Mouse (Mus musculus): ENCODE results near the gene Ankrd13d.

Gene Ankrd13d

GRCm38 (mm10) chr19:4301735-4302651, 19.1 kb upstream of the Ankrd13d start:
- no peak for DNase-seq (ENCODE audit: low spot score)

DNA sequence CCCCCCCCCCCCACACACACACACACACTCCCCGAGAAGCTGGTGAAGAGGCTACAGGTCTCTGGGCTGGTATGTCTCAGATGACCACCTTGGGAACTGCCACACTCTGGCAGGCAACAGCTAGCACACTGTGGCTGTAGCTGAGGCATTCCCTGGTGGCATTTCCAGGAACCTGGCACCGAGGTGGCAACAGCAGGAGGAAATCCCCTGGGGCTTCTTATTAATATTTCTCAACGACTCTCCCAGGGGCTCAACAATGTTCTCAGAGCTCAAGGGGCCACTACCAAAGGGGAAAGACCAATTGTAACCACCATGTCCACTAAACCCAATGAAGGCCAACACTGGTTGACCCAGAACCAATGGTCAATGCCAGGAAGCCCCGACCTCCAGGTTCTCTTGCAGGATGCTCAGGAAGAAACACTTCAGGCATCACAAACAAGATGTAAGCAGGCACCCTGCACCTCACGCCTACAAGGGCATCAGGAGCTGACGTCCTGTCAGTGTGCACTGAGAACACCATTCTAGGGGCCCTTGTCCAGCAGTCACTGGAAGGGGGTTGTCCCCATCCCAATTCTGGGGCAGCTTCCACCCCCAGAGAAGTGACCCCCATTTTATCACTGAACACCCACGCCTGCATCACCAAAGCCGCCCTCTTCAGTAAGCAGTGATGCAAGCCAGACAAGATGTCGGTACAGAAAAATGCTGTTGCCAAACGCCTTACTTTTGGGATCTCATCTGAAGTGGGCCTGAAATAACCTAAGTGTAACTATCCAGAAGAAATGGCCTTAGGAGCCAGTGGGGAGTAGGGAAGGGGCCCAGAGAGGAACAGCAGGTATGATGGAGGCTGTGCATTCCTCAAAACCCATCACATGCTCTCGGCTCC, 18.2 kb upstream of the Ankrd13d start:
- DNase-seq (ENCODE audit: low spot score), result no peak

DNA sequence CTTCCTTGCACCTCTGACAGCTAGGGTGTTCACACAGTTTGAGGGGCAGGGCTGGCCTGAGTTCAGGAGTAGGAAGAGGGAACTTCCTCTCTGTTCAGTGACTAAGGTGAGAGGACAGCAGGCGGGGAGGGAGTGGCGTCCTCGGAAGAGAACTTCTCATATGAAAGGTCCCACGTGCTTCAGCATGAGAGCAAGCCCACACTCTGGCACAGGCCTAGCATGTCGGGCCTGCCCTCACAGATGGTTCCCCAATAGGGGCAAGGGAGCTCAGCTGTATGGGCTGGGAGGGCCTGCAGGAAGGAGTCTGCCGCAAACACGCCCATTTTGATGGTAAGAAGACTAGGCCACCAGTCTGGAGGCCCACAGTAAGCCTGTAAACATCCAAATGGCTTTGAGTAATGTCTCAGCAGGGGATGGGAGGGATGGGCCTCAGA, 17.4 kb upstream of the Ankrd13d start:
- no peak for DNase-seq (ENCODE audit: low spot score)

DNA sequence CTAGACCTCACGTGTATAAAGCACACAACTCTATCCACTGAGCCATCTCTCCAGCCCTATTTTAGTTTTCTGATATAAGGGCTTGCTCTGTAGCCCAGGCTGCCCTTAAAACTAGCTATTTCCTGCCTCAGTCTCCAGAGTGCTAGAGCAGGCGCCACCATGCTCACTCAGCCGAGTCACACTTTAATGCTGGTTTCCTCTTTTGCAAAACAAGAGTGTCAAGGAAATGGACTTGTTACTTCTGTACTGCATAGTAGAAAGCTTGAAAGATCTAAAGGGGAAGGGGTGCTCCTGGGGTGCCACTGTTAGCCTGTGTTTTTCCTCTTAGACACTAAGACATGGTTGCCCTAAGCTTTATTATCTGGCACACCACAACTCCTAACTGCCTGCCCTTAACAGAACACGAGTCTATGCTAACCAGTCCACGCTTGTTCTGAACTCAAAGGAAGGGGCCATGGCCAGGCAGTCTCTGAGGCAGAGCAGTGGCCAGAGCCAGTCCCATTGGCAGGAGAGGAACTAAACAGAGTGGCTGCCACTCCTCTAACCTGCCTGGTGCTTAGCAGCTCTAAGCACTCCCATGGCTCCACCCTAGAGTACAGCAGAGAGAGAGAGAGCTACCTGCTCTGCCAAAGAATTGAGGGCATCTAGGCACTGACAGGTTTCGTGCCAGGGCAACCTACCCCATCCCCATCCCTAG, 16.8 kb upstream of the Ankrd13d start:
- DNase-seq (ENCODE audit: low spot score), result no peak

- DNase-seq (ENCODE audit: low spot score), result no peak
Observed at GRCm38 (mm10) chr19:4299126-4299525, 16.2 kb upstream of the Ankrd13d start.

DNA sequence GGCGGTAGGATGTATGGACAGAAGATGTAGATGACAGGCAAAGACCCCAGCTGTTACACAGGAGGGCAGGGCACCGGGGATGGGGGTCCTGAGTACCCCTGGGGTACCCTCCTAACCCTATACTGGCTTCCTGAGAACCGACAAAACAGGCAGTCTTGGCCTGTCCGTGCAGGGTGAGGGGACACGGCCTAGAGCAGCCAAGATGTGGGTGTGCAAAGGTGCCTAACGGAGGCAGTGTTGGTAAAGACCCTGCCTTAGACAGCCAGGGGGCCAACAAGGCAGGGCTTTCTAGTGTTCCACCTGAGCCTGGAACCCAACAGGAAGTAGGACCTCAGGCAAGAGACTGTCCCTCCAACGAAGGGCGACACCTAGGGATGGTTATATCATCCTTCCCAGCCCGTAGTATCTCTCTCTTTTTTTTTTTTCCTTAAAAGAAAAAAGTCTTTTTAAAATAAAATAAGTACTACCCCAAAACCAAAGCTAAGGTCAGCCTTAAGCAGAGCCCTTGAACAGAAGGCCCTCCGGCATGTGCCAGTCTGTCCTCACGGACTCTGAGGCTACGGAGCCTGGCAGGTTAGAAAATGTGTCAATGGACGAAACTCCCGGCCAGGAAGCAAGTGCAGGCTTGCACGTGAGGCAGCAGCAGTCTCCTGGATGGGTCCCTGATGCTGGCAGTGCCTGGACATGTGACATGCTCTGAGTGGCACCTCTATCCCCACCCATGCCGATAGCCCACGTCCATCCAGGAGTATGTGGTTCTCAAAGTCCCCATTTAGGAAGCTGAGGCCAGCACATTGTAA, 15.6 kb upstream of the Ankrd13d start:
- no peak for DNase-seq (ENCODE audit: low spot score)

GRCm38 (mm10) chr19:4297851-4298250, 14.9 kb upstream of the Ankrd13d start:
- DNase-seq (ENCODE audit: low spot score), result no peak

GRCm38 (mm10) chr19:4296611-4297010, 13.7 kb upstream of the Ankrd13d start:
- no peak for DNase-seq (ENCODE audit: low spot score)

DNA sequence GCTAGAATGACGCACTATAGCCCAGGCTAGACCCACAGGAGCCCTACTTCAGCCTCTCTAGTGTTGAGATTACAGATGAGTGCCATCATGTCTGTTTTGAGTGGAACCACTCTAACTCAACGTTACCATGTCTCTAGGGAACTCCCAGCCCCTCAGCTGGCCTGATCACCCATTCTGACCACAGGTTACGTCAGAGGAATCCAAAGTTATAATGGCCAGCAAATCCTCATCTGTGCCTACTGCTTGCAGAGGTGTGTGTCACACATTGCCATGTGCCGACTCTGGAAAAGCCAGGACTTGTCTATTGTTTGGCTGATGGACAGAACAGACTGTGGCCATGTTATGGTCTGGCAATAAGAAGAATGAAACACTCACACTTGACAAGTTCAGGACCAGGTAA, 12.5 kb upstream of the Ankrd13d start:
- DNase-seq (ENCODE audit: low spot score), result no peak

DNA sequence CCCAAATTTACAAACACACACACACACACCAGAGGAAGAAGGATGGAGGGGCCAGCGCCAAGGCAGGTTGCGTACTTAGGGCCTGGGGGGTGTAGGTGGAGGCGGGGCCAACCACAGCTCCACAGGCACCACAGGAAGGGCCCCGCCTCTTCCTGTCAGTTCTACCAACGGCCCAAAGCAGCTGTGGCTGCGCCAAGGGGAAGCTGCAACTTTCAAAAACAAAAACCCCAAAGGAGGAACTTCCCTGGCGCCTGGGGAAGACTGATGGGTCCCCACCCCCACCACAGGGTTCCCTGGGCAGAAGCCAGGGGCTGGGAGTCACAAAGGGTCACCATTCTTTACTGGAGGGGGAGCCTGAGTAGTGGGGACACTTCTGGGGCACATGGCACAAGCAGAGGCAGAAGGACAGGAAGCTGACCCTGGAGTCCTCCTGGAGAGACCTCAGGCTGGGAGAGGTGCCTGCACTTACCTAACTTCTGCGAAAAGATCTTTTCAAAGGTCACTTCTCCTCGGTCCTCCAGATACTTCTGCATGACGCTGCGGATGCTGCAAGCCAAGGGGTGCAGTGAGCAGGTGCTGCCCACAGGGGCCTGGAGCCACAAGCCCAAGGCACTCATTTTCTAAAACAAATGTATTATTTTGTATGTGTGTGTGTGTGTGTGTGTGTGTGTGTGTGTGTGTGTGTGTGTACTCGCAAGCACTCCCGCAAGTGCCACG, 11.6 kb upstream of the Ankrd13d start:
- DNase-seq (ENCODE audit: low spot score), result no peak

GRCm38 (mm10) chr19:4291161-4291560, 8.2 kb upstream of the Ankrd13d start:
- DNase-seq (ENCODE audit: low spot score), result no peak

DNA sequence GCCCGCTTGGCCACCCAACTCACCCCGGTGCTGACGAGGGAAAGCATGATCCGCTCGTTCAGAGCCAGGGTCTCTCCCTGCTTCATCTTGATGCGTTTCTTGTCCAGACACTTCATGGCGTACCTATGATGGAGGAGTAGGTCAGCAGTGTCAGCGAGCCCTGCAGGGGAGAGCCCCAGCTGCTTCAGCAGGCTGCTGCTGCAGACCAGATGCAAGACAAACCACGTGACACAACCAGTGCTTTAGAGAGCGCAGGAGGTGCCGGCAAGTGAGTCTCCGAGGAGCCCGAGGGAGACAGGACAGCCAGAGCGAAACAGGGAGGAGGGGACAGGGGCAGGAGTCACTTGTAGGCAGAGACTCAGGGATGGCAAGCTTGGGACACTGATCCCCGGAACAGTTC, 7.8 kb upstream of the Ankrd13d start:
- DNase-seq (ENCODE audit: low spot score), result no peak

DNA sequence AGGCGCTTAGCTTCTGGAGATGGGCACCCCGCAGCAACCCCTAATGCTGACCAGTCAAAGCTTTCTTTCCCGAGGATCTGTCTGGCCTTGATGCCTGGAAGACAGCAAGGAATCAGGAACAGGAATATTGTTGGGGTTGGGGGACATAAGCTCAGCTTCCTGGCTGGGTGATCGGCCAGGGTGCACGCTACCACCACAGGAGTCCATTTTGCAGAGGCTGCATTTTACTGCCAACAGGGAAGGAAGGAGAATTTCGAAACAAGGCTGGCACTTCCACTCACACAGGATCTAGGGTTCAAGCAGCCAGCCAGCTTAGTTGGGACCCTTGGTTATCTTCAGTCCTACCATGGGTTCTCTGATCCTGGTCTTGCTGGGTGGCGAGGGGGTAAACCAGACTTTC, 716 bp upstream of the Ankrd13d start:
- no peak for DNase-seq (ENCODE audit: low spot score)

DNA sequence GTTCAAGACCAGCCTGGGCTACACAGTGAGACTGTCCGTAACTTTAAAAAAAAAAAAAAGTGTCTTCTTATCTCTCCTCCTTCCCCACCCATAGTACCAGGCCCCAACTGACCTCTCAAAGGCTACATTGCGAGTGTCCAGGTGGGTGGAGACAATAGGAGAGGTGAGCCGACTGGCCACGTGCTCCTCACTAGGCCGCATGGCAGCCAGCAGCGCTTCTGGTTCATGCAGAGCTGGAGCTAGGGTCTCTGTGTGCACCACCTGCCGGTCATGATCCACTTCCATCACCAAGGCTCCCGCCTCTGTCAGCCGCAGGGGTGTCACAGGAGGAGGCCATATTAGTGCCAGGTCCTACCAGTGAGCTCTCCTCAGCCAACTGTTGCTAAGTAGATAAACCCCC, 2.5 kb downstream of the Ankrd13d start:
- DNase-seq (ENCODE audit: low spot score), result no peak

- no peak for DNase-seq (ENCODE audit: low spot score)
Observed at GRCm38 (mm10) chr19:4279487-4279886, 3.5 kb downstream of the Ankrd13d start.

DNA sequence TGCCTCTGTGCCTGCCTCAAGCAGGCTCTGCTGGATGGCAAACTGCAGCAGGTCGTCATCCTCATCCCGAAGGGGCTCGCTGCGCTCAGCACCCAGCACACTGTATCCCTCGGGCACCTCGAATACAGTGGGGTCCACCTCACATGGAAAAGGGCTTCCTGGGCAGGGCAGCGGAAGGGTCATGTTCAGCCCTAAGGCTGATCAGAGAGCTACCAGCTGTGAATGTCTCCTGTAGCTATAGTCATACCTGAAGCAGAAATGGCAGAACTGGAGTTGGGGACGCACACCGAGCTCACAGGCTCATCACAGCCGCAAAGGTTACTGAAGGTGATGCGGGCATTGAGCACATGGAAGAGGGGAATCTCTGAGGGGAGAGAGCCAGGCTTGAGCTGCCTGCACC, 12.0 kb downstream of the Ankrd13d start:
- no peak for DNase-seq (ENCODE audit: low spot score)

DNA sequence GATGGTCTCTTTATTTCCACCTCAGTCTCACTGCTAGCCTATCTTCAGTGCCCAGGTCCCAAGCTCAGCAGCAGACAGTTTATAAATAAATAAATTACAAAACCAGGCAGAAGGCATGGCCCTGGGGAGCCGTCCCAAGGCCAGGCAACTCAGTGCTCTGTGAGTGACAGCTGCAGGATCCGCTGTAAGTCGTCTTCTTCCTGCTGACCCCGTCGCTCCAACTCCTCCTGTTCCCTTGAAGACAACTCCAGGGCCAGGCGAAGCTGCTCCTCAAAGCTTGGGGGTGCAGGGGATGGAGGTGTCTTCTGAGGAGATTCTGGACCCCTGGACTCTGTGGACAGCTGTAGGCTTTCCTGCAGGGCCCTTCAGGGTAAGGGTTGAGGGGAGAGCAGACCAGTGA, 12.8 kb downstream of the Ankrd13d start:
- no peak for DNase-seq (ENCODE audit: low spot score)

DNA sequence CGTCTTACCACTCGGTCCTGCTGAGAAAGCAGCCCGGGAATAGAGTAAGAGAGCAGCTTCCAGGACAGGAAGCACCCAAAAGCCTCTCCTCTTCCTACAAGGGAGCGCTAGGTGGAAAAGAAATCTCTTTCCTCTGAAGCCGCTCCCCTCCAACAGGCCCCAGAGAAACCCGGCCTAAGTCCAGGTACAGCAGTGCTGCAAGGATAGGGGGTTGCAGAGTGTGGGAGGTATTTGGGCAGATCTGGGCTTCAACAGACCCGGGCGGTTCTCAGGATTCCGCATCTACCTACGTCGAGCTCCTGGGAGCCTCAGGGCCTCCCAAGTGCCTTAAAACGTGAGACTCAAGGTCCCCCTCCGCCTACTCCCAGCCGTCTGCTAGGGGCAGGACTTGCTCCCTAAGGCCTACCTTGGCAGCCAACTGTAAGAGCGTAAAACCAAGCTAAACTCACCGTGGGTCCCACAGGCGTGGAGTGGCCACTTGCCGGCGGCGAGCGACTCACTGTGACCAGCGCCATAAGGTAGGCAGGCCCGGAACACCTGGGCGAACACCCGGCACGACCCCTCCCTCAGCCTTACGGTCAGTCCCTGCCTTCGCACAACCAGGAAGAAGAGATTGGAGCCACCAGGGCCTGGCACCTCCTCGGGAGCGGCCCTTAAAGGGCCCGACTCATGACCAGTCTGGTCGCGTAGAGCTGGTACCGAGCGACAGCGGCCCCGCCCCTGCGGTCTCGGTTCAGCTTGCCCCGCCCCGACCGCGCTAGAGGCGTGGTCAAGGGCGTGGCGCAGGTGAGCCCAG, 14.2 kb downstream of the Ankrd13d start, which contains the start of gene Ssh3:
Gene Ssh3, minus strand, starts transcription at position 615 of the 796 bp plus-strand sequence.
- peak; percentile 44 for DNase-seq (ENCODE audit: low spot score)

DNA sequence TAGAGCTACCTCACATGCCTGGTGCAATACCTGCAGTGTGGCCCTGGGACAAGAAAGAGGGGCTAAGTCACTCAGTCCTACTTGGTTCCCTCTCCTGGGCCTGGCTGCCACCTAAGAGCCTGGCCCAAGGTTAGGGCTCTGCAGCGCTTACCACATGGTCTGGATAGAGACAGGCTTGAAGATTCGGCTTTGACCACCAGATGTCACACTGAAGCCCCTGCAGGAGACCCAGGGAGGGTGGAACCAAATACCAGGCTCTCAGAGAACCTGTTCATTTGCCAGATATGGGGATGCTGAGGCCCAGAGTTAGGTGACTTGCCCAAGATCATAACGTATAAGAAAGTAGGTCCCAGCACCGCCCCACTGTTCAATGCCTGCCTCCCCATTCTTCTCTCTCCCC, 17.0 kb downstream of the Ankrd13d start:
- DNase-seq (ENCODE audit: low spot score), result no peak

Data from adipocyte (in vitro differentiated cells).